Mouse (Mus musculus): ENCODE data around the gene Hace1. TPM values are rescaled to one million over a fixed set of nuclear protein-coding genes. Genes with fewer than 3 reads are reported as not detected.
"Not testable (repeated sequence)": the region's sequence is repeated elsewhere in the genome, so short reads cannot be mapped to it uniquely, and the experiment has no call there.

Hace1 gene
- polyA plus RNA-seq (2016; fragmentation: Nextera tagmentation; extraction: Ambion mirVana): 19.5 and 21.1 TPM in 2 replicates

- Histone ChIP-seq H3K4me3 (peak within 1 kb of the TSS; percentile 81), H3K9me3 (no peaks in the 10 kb centered on the region), H3K9ac (peak within 1 kb of the TSS; percentile 92), H3K27me3 (replicated peaks) (no peaks in the 10 kb centered on the region), H3K4me1 (peaks cover 4% of the 10 kb centered on the region; the same call in 1 of the 2 replicates), H3K36me3 (no peaks in the 10 kb centered on the region), H3K27ac (peak within 1 kb of the TSS; percentile 87), H3K4me2 (replicated peaks) (peak within 1 kb of the TSS; percentile 68)
- ATAC-seq (ENCODE audit: low FRiP score, low read depth): peak; percentile 99
- under 1% methylated on average over 74 of the region's 79 CpGs for WGBS
These were observed at the start of gene Hace1 for GRCm38 (mm10) chr10:45577731-45578297. Hace1 (plus strand) TSS chr10:45577829.

- H3K4me1 ChIP-seq; H3K9ac ChIP-seq; H3K4me2 ChIP-seq (replicated peaks); H3K4me3 ChIP-seq; H3K27me3 ChIP-seq (replicated peaks); H3K36me3 ChIP-seq; H3K27ac ChIP-seq; H3K9me3 ChIP-seq; ATAC-seq (ENCODE audit: low FRiP score, low read depth): not testable (repeated sequence)
- 97% methylated on average over 16 of the region's 16 CpGs for WGBS
These were observed 40.3 kb upstream of the Hace1 start for GRCm38 (mm10) chr10:45537334-45537733.

GRCm38 (mm10) chr10:45542726-45543125 lies 34.9 kb upstream of the Hace1 start:
- no peak overlapping the region for H3K4me2 ChIP-seq (replicated peaks)
- 64% methylated on average over 2 of the region's 2 CpGs for WGBS
- H3K9ac ChIP-seq: no peak overlapping the region
- no peak for ATAC-seq (ENCODE audit: low FRiP score, low read depth)
- no peaks in the 10 kb centered on the region for H3K27me3 ChIP-seq (replicated peaks)
- no peaks in the 10 kb centered on the region for H3K9me3 ChIP-seq
- H3K36me3 ChIP-seq: no peaks in the 10 kb centered on the region
- H3K4me3 ChIP-seq: no peak overlapping the region
- no peaks in the 10 kb centered on the region for H3K4me1 ChIP-seq
- H3K27ac ChIP-seq: no peak overlapping the region

- WGBS: 43% methylated on average over 7 of the region's 7 CpGs
- Histone ChIP-seq H3K4me2 (replicated peaks) (no peak overlapping the region), H3K4me1 (no peaks in the 10 kb centered on the region), H3K27ac (no peak overlapping the region), H3K9me3 (peaks cover 8% of the 10 kb centered on the region; the same call in 1 of the 2 replicates), H3K9ac (no peak overlapping the region), H3K4me3 (no peak overlapping the region), H3K27me3 (replicated peaks) (no peaks in the 10 kb centered on the region), H3K36me3 (no peaks in the 10 kb centered on the region)
- no peak for ATAC-seq (ENCODE audit: low FRiP score, low read depth)
These were observed 30.8 kb upstream of the Hace1 start for GRCm38 (mm10) chr10:45546799-45547198.

GRCm38 (mm10) chr10:45578298-45578821 lies 731 bp downstream of the Hace1 start:
- Histone ChIP-seq H3K4me2 (replicated peaks) (peak overlapping the region; percentile 68), H3K9me3 (no peaks in the 10 kb centered on the region), H3K4me1 (peaks cover 4% of the 10 kb centered on the region; the same call in 1 of the 2 replicates), H3K27me3 (replicated peaks) (no peaks in the 10 kb centered on the region), H3K36me3 (no peaks in the 10 kb centered on the region), H3K9ac (peak overlapping the region; percentile 92), H3K4me3 (peak overlapping the region; percentile 81), H3K27ac (peak overlapping the region; percentile 87)
- WGBS: under 1% methylated on average over 23 of the region's 23 CpGs
- peak; percentile 90 for ATAC-seq (ENCODE audit: low FRiP score, low read depth)

- H3K27ac ChIP-seq: no peak overlapping the region
- H3K4me1 ChIP-seq: peaks cover 4% of the 10 kb centered on the region; the same call in 1 of the 2 replicates
- H3K9ac ChIP-seq: no peak overlapping the region
- H3K4me3 ChIP-seq: no peak overlapping the region
- H3K36me3 ChIP-seq: no peaks in the 10 kb centered on the region
- no peak overlapping the region for H3K4me2 ChIP-seq (replicated peaks)
- no peaks in the 10 kb centered on the region for H3K27me3 ChIP-seq (replicated peaks)
- WGBS: 88% methylated on average over 1 of the region's 1 CpGs
- H3K9me3 ChIP-seq: no peaks in the 10 kb centered on the region
- no peak for ATAC-seq (ENCODE audit: low FRiP score, low read depth)
These were observed 5.7 kb downstream of the Hace1 start for GRCm38 (mm10) chr10:45583310-45583709.

- ATAC-seq (ENCODE audit: low FRiP score, low read depth): no peak
- Histone ChIP-seq H3K36me3 (no peaks in the 10 kb centered on the region), H3K4me2 (replicated peaks) (no peak overlapping the region)
These were observed 6.2 kb downstream of the Hace1 start for GRCm38 (mm10) chr10:45583829-45584228.

GRCm38 (mm10) chr10:45584311-45585102 lies 6.9 kb downstream of the Hace1 start:
- Histone ChIP-seq H3K4me2 (replicated peaks) (no peak overlapping the region), H3K27ac (no peak overlapping the region), H3K9me3 (no peaks in the 10 kb centered on the region), H3K36me3 (no peaks in the 10 kb centered on the region), H3K27me3 (replicated peaks) (no peaks in the 10 kb centered on the region), H3K9ac (no peak overlapping the region), H3K4me1 (no peaks in the 10 kb centered on the region), H3K4me3 (no peak overlapping the region)
- WGBS: 92% methylated on average over 12 of the region's 12 CpGs
- ATAC-seq (ENCODE audit: low FRiP score, low read depth): no peak

More at GRCm38 (mm10) chr10:45583829-45584228, 6.2 kb downstream of the Hace1 start:
- Histone ChIP-seq H3K4me1 (no peaks in the 10 kb centered on the region), H3K4me3 (no peak overlapping the region), H3K27me3 (replicated peaks) (no peaks in the 10 kb centered on the region), H3K27ac (no peak overlapping the region), H3K9ac (no peak overlapping the region), H3K9me3 (no peaks in the 10 kb centered on the region)
- WGBS: 97% methylated on average over 6 of the region's 6 CpGs

- H3K27ac ChIP-seq: no peak overlapping the region
- no peak overlapping the region for H3K4me3 ChIP-seq
- H3K36me3 ChIP-seq: peaks cover 9% of the 10 kb centered on the region
- no peaks in the 10 kb centered on the region for H3K27me3 ChIP-seq (replicated peaks)
- H3K4me1 ChIP-seq: no peaks in the 10 kb centered on the region
- 71% methylated on average over 3 of the region's 3 CpGs for WGBS
- no peak overlapping the region for H3K9ac ChIP-seq
- no peaks in the 10 kb centered on the region for H3K9me3 ChIP-seq
- ATAC-seq (ENCODE audit: low FRiP score, low read depth): no peak
- no peak overlapping the region for H3K4me2 ChIP-seq (replicated peaks)
These were observed 28.2 kb downstream of the Hace1 start for GRCm38 (mm10) chr10:45605853-45606252.

GRCm38 (mm10) chr10:45610727-45611126 lies 33.1 kb downstream of the Hace1 start:
- Histone ChIP-seq H3K27ac (no peak overlapping the region), H3K9me3 (no peaks in the 10 kb centered on the region), H3K27me3 (replicated peaks) (no peaks in the 10 kb centered on the region), H3K4me3 (no peak overlapping the region), H3K9ac (no peak overlapping the region), H3K36me3 (peaks cover 13% of the 10 kb centered on the region), H3K4me1 (no peaks in the 10 kb centered on the region), H3K4me2 (replicated peaks) (no peak overlapping the region)
- 97% methylated on average over 1 of the region's 1 CpGs for WGBS
- ATAC-seq (ENCODE audit: low FRiP score, low read depth): no peak

GRCm38 (mm10) chr10:45616012-45616411 lies 38.4 kb downstream of the Hace1 start:
- Histone ChIP-seq H3K36me3 (peaks cover 10% of the 10 kb centered on the region), H3K4me2 (replicated peaks) (no peak overlapping the region), H3K4me1 (no peaks in the 10 kb centered on the region), H3K4me3 (no peak overlapping the region), H3K9ac (no peak overlapping the region), H3K27me3 (replicated peaks) (no peaks in the 10 kb centered on the region), H3K27ac (no peak overlapping the region), H3K9me3 (no peaks in the 10 kb centered on the region)
- WGBS: 92% methylated on average over 5 of the region's 5 CpGs
- ATAC-seq (ENCODE audit: low FRiP score, low read depth): no peak

- WGBS: 86% methylated on average over 3 of the region's 3 CpGs
- Histone ChIP-seq H3K9me3 (no peaks in the 10 kb centered on the region), H3K4me3 (no peak overlapping the region), H3K27me3 (replicated peaks) (no peaks in the 10 kb centered on the region), H3K27ac (no peak overlapping the region), H3K4me1 (no peaks in the 10 kb centered on the region), H3K4me2 (replicated peaks) (no peak overlapping the region), H3K9ac (no peak overlapping the region), H3K36me3 (peaks cover 6% of the 10 kb centered on the region; the same call in 1 of the 2 replicates)
- ATAC-seq (ENCODE audit: low FRiP score, low read depth): no peak
These were observed 41.4 kb downstream of the Hace1 start for GRCm38 (mm10) chr10:45619039-45619438.
